Mouse (Mus musculus): ENCODE data around the gene Dnajb12.

DNA sequence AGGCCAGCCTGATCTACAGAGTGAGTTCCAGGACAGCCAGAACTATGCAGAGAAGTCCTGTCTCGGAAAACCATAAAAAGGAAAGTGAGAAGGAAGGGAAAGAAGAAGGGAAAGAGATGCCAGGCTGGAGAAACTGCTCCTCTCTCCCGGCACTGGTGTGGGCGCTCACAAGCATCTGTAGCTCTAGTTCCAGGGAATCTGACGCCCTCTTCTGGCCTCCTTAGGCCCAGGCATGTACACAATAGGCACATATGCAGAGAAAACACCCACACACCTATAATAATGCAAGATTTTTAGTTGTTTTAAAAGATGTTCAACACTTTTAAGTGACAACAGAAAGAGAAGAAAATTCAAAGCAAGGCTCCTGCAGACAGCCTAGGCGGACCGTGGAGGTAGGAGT is 32.9 kb upstream of the Dnajb12 start:
- TF ChIP-seq CTCF (IDR thresholded peaks at IDR 0.05; ENCODE audit: low read depth) = peak; percentile 55
- TF ChIP-seq EP300 (optimal IDR thresholded peaks at IDR 0.05) = no peak

Measured in stomach, postnatal 0 days (tissue).